Mouse (Mus musculus) liver, embryonic 13.5 days (tissue): ENCODE measurements around the gene Rnase13. TPM values are rescaled to one million over a fixed set of nuclear protein-coding genes. Genes with fewer than 3 reads are reported as not detected.

Experiments
- ATAC-seq: fragments of 200-750 bp; cut with Nextera tagmentation; 2 replicates; pipeline ENCODE4 v1.8.0; 2017; ENCODE audit warnings: low read depth, mild to moderate bottlenecking, moderate number of reproducible peaks, moderate library complexity
- DNase-seq: peaks from one replicate; pipeline ENCODE4 v3.0.0; 2022
- H3K27ac ChIP-seq: fragments of 300-500 bp; sonication (generic); 2 replicates; pipeline ENCODE4 v1.5.1; 2015; ENCODE audit warnings: moderate library complexity, mild to moderate bottlenecking, inconsistent platforms
- H3K27me3 ChIP-seq: fragments of 300-500 bp; sonication (generic); 2 replicates; pipeline ENCODE4 v1.6.1; 2015; ENCODE audit warnings: mild to moderate bottlenecking, inconsistent platforms
- H3K36me3 ChIP-seq: fragments of 300-500 bp; sonication (generic); 2 replicates; pipeline ENCODE4 v1.6.1; 2015; ENCODE audit warnings: mild to moderate bottlenecking, inconsistent platforms
- H3K4me1 ChIP-seq: fragments of 300-500 bp; sonication (generic); replicated peaks from 2 replicates; pipeline ENCODE4 v1.6.1; 2015; ENCODE audit warnings: inconsistent platforms
- H3K4me2 ChIP-seq: fragments of 300-500 bp; sonication (generic); 2 replicates; pipeline ENCODE4 v1.6.1; 2015; ENCODE audit warnings: inconsistent platforms, mild to moderate bottlenecking, moderate library complexity
- H3K4me3 ChIP-seq: fragments of 300-500 bp; sonication (generic); replicated peaks from 2 replicates; pipeline ENCODE4 v1.5.1; 2015; ENCODE audit warnings: mild to moderate bottlenecking, inconsistent platforms
- H3K9ac ChIP-seq: fragments of 300-500 bp; sonication (generic); 2 replicates; pipeline ENCODE4 v1.6.1; 2015; ENCODE audit warnings: mild to moderate bottlenecking, inconsistent platforms
- H3K9me3 ChIP-seq: fragments of 300-500 bp; sonication (generic); replicated peaks from 2 replicates; pipeline ENCODE4 v1.6.1; 2016; ENCODE audit warnings: inconsistent platforms
- WGBS: fragments of 180-500 bp; shearing (Covaris S2); methylation state at CpG from one replicate; pipeline ENCODE4 v1.1.7; 2015; ENCODE audit not compliant: insufficient replicate concordance; 5-methylcytosine and 5-hydroxymethylcytosine counted together
- polyA plus RNA-seq: library from polyadenylated mRNA; unstranded; fragments of >200 nt; fragmentation: Nextera tagmentation; extraction: Ambion mirVana; gene quantifications from 2 replicates; pipeline ENCODE4 v1.2.1, GENCODE M21; 2015

Gene Rnase13
- polyA plus RNA-seq, 1 experiment from 2014 or later: not detected

DNA sequence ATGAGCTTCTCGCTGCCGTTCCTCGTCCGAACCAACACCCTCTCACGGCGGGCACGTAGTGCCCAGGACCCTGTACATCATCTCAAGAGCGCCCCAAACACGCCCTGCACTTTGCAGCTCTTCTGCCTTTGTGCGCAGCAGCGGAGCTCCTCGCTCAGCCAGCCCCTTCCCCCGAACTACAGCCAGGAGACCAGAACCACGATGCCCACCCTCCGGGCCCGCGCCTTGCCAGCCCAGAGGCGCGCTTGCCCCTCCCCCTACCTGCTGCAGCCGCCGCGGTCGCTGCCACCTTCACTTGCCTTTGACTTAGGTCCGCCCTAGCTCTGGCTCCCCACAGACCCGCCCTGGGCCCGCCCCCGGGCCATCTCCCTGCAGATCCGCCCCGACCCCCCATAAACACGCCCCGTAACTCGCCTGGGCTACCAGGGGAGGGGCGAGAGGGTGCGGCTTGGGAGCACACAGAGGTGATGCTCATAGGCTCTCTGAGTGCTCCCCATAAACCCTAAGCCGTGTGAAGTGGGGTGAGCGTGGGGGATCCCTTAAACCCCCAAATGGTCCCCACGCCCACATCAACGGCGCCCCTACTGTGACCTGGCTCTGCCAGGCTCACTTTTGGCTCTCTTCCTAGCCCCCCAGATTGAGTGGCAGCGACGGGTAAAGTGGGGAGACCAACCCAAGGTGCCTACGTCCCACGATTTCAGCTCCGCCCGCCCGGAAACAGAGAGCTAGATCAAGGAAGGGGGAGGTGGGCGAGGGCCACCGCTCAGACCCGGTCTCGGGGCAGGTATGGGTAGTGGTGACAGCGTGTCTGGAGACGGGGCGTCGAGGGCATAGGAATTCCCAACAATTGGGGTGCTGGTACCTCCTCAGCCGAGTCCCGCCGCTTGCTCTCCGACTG lies 9.3 kb downstream of the Rnase13 start:
- WGBS: under 1% methylated on average over 58 of the region's 58 CpGs
- Histone ChIP-seq H3K9ac (peak overlapping the region; percentile 68), H3K36me3 (no peaks in the 10 kb centered on the region), H3K27ac (peak overlapping the region; percentile 43), H3K4me1 (peaks cover 36% of the 10 kb centered on the region), H3K4me3 (peak overlapping the region; percentile 63), H3K27me3 (peaks cover 27% of the 10 kb centered on the region), H3K9me3 (no peaks in the 10 kb centered on the region), H3K4me2 (peak overlapping the region; percentile 91)
- ATAC-seq (peak; percentile 85), DNase-seq (peak; percentile 64)

GRCm38 (mm10) chr14:51912391-51913061 lies 10.0 kb downstream of the Rnase13 start:
- DNase-seq (no peak), ATAC-seq (0 out of 2 replicates have a peak, but pooled peaks have one; percentile 27)
- Histone ChIP-seq H3K9ac (peak overlapping the region; percentile 68), H3K4me3 (peak overlapping the region; percentile 63), H3K27ac (peak overlapping the region; percentile 34; the same call in 1 of the 2 replicates), H3K4me1 (peaks cover 44% of the 10 kb centered on the region), H3K4me2 (peak overlapping the region; percentile 91), H3K9me3 (no peaks in the 10 kb centered on the region), H3K27me3 (peaks cover 27% of the 10 kb centered on the region), H3K36me3 (no peaks in the 10 kb centered on the region)
- 13% methylated on average over 14 of the region's 14 CpGs for WGBS

DNA sequence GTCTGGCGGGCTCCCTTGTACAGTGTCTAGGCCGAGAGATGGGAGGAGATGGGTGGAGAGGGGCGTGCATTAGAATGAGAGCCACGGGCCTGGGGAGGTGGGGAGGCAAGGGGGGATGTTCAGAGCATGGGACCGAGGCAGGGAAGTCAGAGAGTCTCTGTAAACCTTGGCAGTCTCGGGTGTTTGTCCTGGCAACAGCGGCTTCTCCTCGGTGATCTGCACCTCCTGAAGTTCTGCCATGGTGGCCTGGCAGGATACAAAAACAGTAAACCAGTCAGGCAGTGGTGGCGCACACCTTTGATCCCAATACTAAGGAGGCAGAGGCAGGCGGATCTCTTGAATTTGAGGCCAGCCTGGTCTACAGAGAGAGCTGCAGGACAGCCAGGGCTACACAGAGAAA lies 11.3 kb downstream of the Rnase13 start:
- Histone ChIP-seq H3K4me2 (no peak overlapping the region), H3K4me1 (peaks cover 56% of the 10 kb centered on the region), H3K9ac (no peak overlapping the region), H3K36me3 (no peaks in the 10 kb centered on the region), H3K27me3 (peaks cover 27% of the 10 kb centered on the region), H3K9me3 (no peaks in the 10 kb centered on the region), H3K27ac (no peak overlapping the region), H3K4me3 (no peak overlapping the region)
- DNase-seq (no peak), ATAC-seq (no peak)
- 71% methylated on average over 10 of the region's 10 CpGs for whole genome bisulfite sequencing

- Histone ChIP-seq H3K27ac (peak overlapping the region; percentile 40; the same call in 1 of the 2 replicates), H3K4me2 (peak overlapping the region; percentile 39), H3K9ac (0 out of 2 replicates have a peak overlapping the region, but pooled peaks have one; percentile 18), H3K27me3 (0 out of 2 replicates have a peak, but pooled peaks cover 3% of the 10 kb centered on the region), H3K9me3 (no peaks in the 10 kb centered on the region), H3K36me3 (no peaks in the 10 kb centered on the region), H3K4me3 (no peak overlapping the region), H3K4me1 (peaks cover 34% of the 10 kb centered on the region)
- no peak for DNase-seq
- WGBS: 16% methylated on average over 11 of the region's 11 CpGs
- ATAC-seq: peak; percentile 82
Observed at GRCm38 (mm10) chr14:51906102-51906501, 16.5 kb downstream of the Rnase13 start.

DNA sequence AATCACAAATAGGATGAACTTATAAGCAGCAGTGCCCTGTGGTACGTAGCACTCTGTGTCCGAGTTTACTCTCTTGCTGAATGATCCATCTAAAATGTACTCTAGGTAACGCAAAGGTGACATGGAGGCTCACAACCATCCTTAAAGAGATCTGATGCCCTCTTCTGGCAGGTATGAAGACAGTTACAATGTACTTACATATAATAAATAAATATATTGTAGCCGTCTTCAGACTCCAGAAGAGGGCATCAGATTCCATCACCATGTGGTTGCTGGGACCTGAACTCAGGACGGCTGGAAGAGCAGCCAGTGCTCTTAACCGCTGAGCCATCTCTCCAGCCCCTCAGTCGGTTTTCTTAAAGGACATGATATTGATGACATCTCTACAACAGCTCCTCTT lies 17.9 kb downstream of the Rnase13 start:
- Histone ChIP-seq H3K27ac (no peak overlapping the region), H3K4me1 (peaks cover 34% of the 10 kb centered on the region), H3K4me2 (no peak overlapping the region), H3K36me3 (no peaks in the 10 kb centered on the region), H3K4me3 (no peak overlapping the region), H3K9me3 (no peaks in the 10 kb centered on the region), H3K27me3 (no peaks in the 10 kb centered on the region), H3K9ac (no peak overlapping the region)
- DNase-seq: no peak
- 55% methylated on average over 7 of the region's 7 CpGs for WGBS
- no peak for ATAC-seq

- no peak for ATAC-seq
- Histone ChIP-seq H3K27me3 (no peaks in the 10 kb centered on the region), H3K4me2 (no peak overlapping the region), H3K9me3 (no peaks in the 10 kb centered on the region), H3K4me3 (no peak overlapping the region), H3K36me3 (no peaks in the 10 kb centered on the region), H3K9ac (no peak overlapping the region), H3K4me1 (peaks cover 34% of the 10 kb centered on the region), H3K27ac (no peak overlapping the region)
- no peak for DNase-seq
- WGBS: 77% methylated on average over 9 of the region's 9 CpGs
Observed at GRCm38 (mm10) chr14:51903782-51904181, 18.8 kb downstream of the Rnase13 start.

DNA sequence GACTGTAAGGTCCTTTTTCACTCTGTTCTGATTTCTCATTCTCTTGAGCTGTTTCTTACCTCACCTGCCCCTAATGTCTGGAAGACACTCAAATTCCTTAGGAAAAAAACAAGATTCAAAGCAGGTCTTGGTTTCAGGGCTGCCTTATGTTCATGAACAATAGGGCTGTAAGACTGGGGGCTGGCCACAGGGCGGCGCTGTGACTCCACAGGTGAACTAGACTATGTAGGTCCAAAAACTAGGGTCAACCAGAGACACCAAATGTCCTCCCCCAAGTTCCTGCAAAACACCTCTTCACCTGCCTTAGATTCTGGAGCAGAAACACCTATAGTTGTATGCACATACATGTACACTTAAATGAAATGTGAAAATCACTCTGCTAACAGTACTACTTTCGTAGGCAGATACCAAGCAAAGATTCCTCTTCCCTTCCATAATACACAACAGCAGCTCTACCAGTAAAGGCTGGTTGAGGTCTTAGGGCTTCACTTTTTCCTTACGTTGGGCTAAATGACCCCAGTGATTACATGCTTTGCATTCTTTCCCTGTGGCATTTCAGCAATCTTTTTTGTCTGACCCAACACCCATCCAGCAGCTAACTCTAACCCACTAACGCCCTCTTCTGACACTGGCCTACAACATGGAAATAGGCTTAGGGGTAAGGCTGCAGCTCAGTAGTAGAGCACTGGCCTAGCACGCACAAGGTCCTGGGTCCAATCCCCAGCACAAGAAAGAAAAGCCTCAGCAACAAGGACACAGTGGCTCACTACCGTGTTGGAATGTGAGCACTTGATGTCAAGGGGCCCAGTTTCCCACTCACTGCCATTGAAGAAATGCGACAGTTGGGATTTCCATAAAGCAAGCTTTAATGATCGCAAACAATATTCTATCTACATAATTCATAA lies 19.5 kb downstream of the Rnase13 start:
- Histone ChIP-seq H3K27me3 (no peaks in the 10 kb centered on the region), H3K4me1 (peaks cover 27% of the 10 kb centered on the region), H3K27ac (no peak overlapping the region), H3K36me3 (no peaks in the 10 kb centered on the region), H3K9ac (no peak overlapping the region), H3K9me3 (no peaks in the 10 kb centered on the region), H3K4me2 (no peak overlapping the region), H3K4me3 (no peak overlapping the region)
- WGBS: 57% methylated on average over 9 of the region's 9 CpGs
- no peak for DNase-seq
- ATAC-seq: no peak

GRCm38 (mm10) chr14:51899351-51899750 lies 23.2 kb downstream of the Rnase13 start:
- Histone ChIP-seq H3K9ac (no peak overlapping the region), H3K9me3 (no peaks in the 10 kb centered on the region), H3K4me1 (peaks cover 12% of the 10 kb centered on the region), H3K27ac (no peak overlapping the region), H3K4me3 (no peak overlapping the region), H3K4me2 (no peak overlapping the region), H3K27me3 (no peaks in the 10 kb centered on the region), H3K36me3 (no peaks in the 10 kb centered on the region)
- ATAC-seq: no peak
- 63% methylated on average over 1 of the region's 1 CpGs for WGBS
- DNase-seq: no peak

- H3K4me2 ChIP-seq: no peak overlapping the region
- H3K4me1 ChIP-seq: peaks cover 29% of the 10 kb centered on the region
- DNase-seq (no peak), ATAC-seq (no peak)
- H3K9ac ChIP-seq: no peak overlapping the region
- no peaks in the 10 kb centered on the region for H3K27me3 ChIP-seq
- no peak overlapping the region for H3K4me3 ChIP-seq
- H3K27ac ChIP-seq: no peak overlapping the region
- peaks cover 3% of the 10 kb centered on the region for H3K36me3 ChIP-seq
- 66% methylated on average over 8 of the region's 8 CpGs for WGBS
- H3K9me3 ChIP-seq: no peaks in the 10 kb centered on the region
Observed at GRCm38 (mm10) chr14:51896539-51897170, 25.9 kb downstream of the Rnase13 start.

DNA sequence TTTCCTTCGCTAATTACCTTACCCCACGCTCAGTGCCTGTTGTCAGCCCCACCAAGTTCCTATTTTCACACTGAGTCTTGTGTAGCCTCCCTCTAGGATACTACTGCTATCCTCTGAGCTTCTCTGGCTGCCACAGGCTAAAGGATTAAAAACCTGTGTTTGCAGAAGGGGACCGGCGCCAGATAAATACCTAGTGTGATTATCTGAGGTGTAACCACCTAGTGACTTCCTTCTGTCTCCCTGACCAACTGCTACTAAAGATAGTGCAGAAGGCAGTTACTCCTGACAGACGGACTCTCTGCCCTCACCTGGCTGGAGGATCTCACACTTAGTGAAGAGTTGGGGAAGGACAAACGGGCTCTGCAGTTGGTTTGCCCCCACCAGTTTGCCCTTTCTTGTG lies 26.6 kb downstream of the Rnase13 start:
- Histone ChIP-seq H3K27ac (no peak overlapping the region), H3K9me3 (no peaks in the 10 kb centered on the region), H3K27me3 (no peaks in the 10 kb centered on the region), H3K9ac (peak overlapping the region; percentile 2; the same call in 1 of the 2 replicates), H3K4me1 (peaks cover 29% of the 10 kb centered on the region), H3K4me2 (no peak overlapping the region), H3K4me3 (no peak overlapping the region), H3K36me3 (peaks cover 9% of the 10 kb centered on the region)
- no peak for DNase-seq
- no peak for ATAC-seq
- WGBS: 40% methylated on average over 6 of the region's 6 CpGs
